Mouse (Mus musculus) gastrocnemius, adult 2 months (tissue): ENCODE data around the gene Stx12. TPM values are rescaled to one million over a fixed set of nuclear protein-coding genes. Genes with fewer than 3 reads are reported as not detected.

ENCODE experiments used
- DNase-seq: peaks from one replicate; pipeline ENCODE4 v3.0.0; 2022
- H3K27ac ChIP-seq: fragments of 200-600 bp; 2 replicates; pipeline ENCODE4 v1.8.1; 2022; ENCODE audit warnings: mild to moderate bottlenecking
- H3K4me3 ChIP-seq: fragments of 200-600 bp; 2 replicates; pipeline ENCODE4 v1.8.1; 2022; ENCODE audit warnings: mild to moderate bottlenecking, moderate library complexity
- CTCF ChIP-seq: fragments of 200-600 bp; IDR thresholded peaks from 2 replicates; pipeline ENCODE4 v1.8.1; 2022; ENCODE audit warnings: antibody characterized with exemption, mild to moderate bottlenecking, moderate library complexity
- intact Hi-C: fragments of 180-260 bp; cut with DNase I; formaldehyde crosslinking; loops from one replicate; pipeline ENCODE4 v1.15.1; 2025
- total RNA-seq, 2 experiments: library from RNA; stranded (reverse); gene quantifications; 2 replicates each; pipeline ENCODE4 v1.2.3; 2021

Stx12 gene
- total RNA-seq, 2 experiments from 2014 or later: 24.1 to 25.7 TPM

DNA sequence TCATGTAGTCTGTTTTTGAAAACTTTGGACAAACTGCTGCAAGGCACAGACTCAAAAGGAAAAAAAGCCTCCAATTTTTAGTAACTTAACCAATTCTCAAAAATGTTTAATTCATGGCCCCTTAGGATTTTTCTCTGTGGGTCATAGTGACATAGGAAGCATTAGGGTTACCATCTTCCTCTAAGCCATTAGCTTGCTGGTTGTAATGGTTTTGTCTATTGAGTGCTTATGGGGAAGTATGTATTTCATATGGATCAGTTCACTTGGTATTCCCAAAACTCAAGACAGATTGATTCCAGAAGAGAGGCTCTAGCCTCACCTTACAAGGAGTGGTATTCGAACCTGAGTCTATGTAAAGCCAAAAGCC is 40.6 kb downstream of the Stx12 start:
- Histone ChIP-seq H3K27ac (peak overlapping the region; percentile 88), H3K4me3 (peak overlapping the region; percentile 72)
- no peak for DNase-seq
- no peak for TF ChIP-seq CTCF
- intact Hi-C loops: loop anchor here (5.0 kb wide), 1 partner anchor 79 kb away; the partner anchor contains the start of gene Fam76a

DNA sequence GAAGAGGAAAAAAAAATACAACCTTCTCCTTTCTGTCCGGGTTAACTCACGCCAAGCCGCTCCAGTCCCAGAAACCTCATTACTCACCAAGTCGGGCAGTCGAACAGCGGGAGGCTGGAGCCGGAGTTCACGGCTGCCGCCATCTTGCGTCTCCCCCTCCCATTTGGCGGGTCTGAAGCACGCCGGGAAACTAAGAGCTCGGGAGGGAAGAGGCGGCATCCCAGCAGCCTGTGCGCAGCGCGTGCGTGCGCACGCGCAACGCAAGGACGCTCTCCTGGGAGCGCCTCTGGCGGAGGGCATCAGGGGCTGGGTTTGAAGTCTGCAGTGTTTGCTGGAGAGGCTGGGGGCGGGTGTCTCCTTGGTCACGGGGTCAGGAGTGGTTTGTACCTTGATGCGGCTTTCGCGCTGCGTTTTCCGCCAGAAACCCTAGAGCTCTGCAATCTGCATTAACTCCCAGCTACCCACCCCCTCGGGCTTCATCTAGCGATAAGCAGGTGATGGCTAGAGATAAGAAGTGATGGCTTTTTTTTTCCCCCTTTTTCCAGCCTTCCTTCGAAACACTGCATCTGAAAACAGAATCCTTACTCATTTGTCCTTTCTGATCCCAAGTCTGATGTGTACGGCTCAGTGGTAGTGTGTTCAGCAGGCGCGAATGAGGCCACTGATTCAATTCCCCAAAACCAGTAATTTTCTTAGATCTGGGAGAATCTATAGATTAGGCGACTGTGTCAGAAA is 41.2 kb downstream of the Stx12 start, which contains the start of gene Ppp1r8:
TSS of gene Ppp1r8 (minus strand) at position 200 of the 735 bp plus-strand sequence.
- H3K4me3 ChIP-seq: peak within 1 kb of the TSS; percentile 72
- DNase-seq: peak; percentile 94
- intact Hi-C loops: loop anchor here (5.0 kb wide), 1 partner anchor 79 kb away; the partner anchor contains the start of gene Fam76a
- TF ChIP-seq CTCF: peak; percentile 54
- peak within 1 kb of the TSS; percentile 88 for H3K27ac ChIP-seq

- Histone ChIP-seq H3K4me3 (peak overlapping the region; percentile 72), H3K27ac (peak overlapping the region; percentile 88)
- peak; percentile 26 for DNase-seq
- intact Hi-C loops: loop anchor here (5.0 kb wide), 1 partner anchor 80 kb away; the partner anchor contains the start of gene Fam76a
- no peak for TF ChIP-seq CTCF
Observed at GRCm38 (mm10) chr4:132842281-132842906, 41.9 kb downstream of the Stx12 start.

DNA sequence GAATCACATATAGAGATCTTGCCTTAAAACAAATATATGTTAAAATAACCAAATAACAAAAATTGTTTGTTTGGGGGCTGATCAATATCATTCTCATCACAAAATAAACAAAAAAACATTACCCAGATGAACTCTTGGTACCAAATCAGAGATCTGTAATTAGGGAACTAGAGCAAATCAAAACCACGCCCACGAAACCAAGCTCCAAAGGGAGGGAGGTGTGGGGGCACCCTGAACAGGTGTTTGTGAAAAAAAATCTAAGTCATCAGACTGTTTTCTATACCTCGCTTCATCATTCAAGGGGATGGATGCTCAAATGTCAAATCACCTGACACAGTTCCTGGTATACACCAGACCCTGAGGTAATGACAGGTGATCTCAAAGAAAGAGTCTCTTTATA is 42.8 kb downstream of the Stx12 start:
- intact Hi-C loops: loop anchor here (5.0 kb wide), 1 partner anchor 81 kb away; the partner anchor contains the start of gene Fam76a

GRCm38 (mm10) chr4:132823614-132824366 is 60.5 kb downstream of the Stx12 start:
- intact Hi-C loops: loop anchor here (1.0 kb wide), 1 partner anchor 45 kb away; no protein-coding TSS in a partner anchor
- peak; percentile 66 for TF ChIP-seq CTCF
- Histone ChIP-seq H3K27ac (no peak overlapping the region), H3K4me3 (no peak overlapping the region)
- peak; percentile 66 for DNase-seq

More for the DNA sequence above, 42.8 kb downstream of the Stx12 start:
- no peak overlapping the region; the same call in 1 of the 2 replicates for H3K4me3 ChIP-seq
- TF ChIP-seq CTCF: no peak
- DNase-seq: no peak
- H3K27ac ChIP-seq: no peak overlapping the region

- H3K4me3 ChIP-seq: no peak overlapping the region
- H3K27ac ChIP-seq: no peak overlapping the region
- intact Hi-C loops: no loop called here
- TF ChIP-seq CTCF: peak; percentile 11; the same call in 1 of the 2 replicates
- no peak for DNase-seq
Observed at GRCm38 (mm10) chr4:132818442-132818841, 65.9 kb downstream of the Stx12 start.

GRCm38 (mm10) chr4:132816855-132817254 is 67.5 kb downstream of the Stx12 start:
- intact Hi-C loops: no loop called here
- no peak for TF ChIP-seq CTCF
- Histone ChIP-seq H3K4me3 (no peak overlapping the region), H3K27ac (no peak overlapping the region)
- DNase-seq: no peak

- H3K4me3 ChIP-seq: no peak overlapping the region
- no peak overlapping the region for H3K27ac ChIP-seq
- no peak for DNase-seq
- intact Hi-C loops: no loop called here
- no peak for TF ChIP-seq CTCF
Observed at GRCm38 (mm10) chr4:132816404-132816803, 67.9 kb downstream of the Stx12 start.

DNA sequence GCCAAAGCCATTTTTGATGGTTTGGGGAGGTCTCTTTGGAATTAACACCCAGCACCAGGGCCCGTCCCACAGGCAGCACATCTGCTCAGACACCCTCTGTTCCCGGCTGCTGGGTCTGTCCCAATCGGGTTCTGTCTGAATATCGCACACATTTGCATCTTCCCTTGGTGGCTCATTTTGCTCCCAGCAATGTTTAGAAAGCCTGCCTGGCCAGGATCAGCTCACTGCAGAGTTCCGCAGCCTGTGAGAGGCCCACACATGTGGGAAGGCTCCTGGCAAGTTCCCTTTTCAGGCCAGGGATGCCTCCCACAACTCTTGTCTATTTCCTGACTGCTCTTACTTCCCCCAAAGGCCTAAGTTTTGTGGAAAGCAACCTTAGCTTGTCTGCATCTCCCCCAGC is 74.7 kb downstream of the Stx12 start:
- no peak overlapping the region for H3K27ac ChIP-seq
- TF ChIP-seq CTCF: no peak
- no peak overlapping the region for H3K4me3 ChIP-seq
- no peak for DNase-seq
- intact Hi-C loops: no loop called here

GRCm38 (mm10) chr4:132807771-132808641 is 76.3 kb downstream of the Stx12 start:
- DNase-seq: no peak
- no peak for TF ChIP-seq CTCF
- 0 out of 2 replicates have a peak overlapping the region, but pooled peaks have one; percentile 3 for H3K27ac ChIP-seq

GRCm38 (mm10) chr4:132806620-132807191 is 77.6 kb downstream of the Stx12 start:
- DNase-seq: no peak
- no peak overlapping the region for H3K4me3 ChIP-seq
- intact Hi-C loops: no loop called here
- TF ChIP-seq CTCF: no peak
- H3K27ac ChIP-seq: no peak overlapping the region

More at GRCm38 (mm10) chr4:132807771-132808641, 76.3 kb downstream of the Stx12 start:
- no peak overlapping the region for H3K4me3 ChIP-seq
- intact Hi-C loops: no loop called here
